8 mouse cellular contexts compared by ENCODE assay signal in genomic region chr11:102244926-102245449, GRCm38 (mm10). TPM values are rescaled to one million over a fixed set of nuclear protein-coding genes. Genes with fewer than 3 reads are reported as not detected.
DNase-seq lines count a peak whose midpoint lies in the region; ATAC-seq lines count a peak whose summit lies in the region.

No protein-coding gene starts in this region.

- DNase-seq in ovary, adult 18-20 months (ENCODE audit: low spot score): peak; percentile 53
- no peak for DNase-seq in ovary, postnatal 10 days (ENCODE audit: low spot score)
- peak; percentile 74 for DNase-seq in c-Kit-positive CD71-negative TER-119-negative erythroid progenitor cells, embryonic 14.5 days (ENCODE audit: low read depth)
- peak; percentile 57 for DNase-seq in hindbrain, embryonic 10.5 days (ENCODE audit: low spot score)
- peak; percentile 72 to 87 for DNase-seq in left cerebral cortex, postnatal 10 days (ENCODE audit: extremely low spot score in 1 of 2, low spot score in 2 of 2)
- DNase-seq in right cerebral cortex, postnatal 36 days (ENCODE audit: low spot score in 2 of 2): peak; percentile 84 to 86

- H3K36me3 ChIP-seq in forebrain, embryonic 16.5 days (ENCODE audit: control insufficient read depth, insufficient read depth): no peaks in the 10 kb centered on the region
- H3K36me3 ChIP-seq in hindbrain, embryonic 10.5 days: no peaks in the 10 kb centered on the region
- H3K36me3 ChIP-seq in megakaryocyte, embryonic 14.5 days (replicated peaks; ENCODE audit: low read length): no peaks in the 10 kb centered on the region

- peaks cover 28% of the 10 kb centered on the region for H3K4me1 ChIP-seq in forebrain, embryonic 16.5 days (replicated peaks; ENCODE audit: control insufficient read depth, insufficient read depth, low read length)
- peaks cover 35% of the 10 kb centered on the region for H3K4me1 ChIP-seq in hindbrain, embryonic 10.5 days (replicated peaks)
- H3K4me1 ChIP-seq in megakaryocyte, embryonic 14.5 days: peaks cover 54% of the 10 kb centered on the region

- H3K27me3 ChIP-seq in forebrain, embryonic 16.5 days (replicated peaks; ENCODE audit: control insufficient read depth, insufficient read depth, low read length): no peaks in the 10 kb centered on the region
- peaks cover 19% of the 10 kb centered on the region for H3K27me3 ChIP-seq in hindbrain, embryonic 10.5 days (ENCODE audit: insufficient read depth, poor library complexity, severe bottlenecking)
- H3K27me3 ChIP-seq in megakaryocyte, embryonic 14.5 days (replicated peaks): no peaks in the 10 kb centered on the region

- peak overlapping the region; percentile 43 for H3K27ac ChIP-seq in forebrain, embryonic 16.5 days (ENCODE audit: low read length)
- H3K27ac ChIP-seq in hindbrain, embryonic 10.5 days: peak overlapping the region; percentile 77

- H3K4me3 ChIP-seq in forebrain, embryonic 16.5 days (replicated peaks; ENCODE audit: low read length): peak overlapping the region; percentile 40
- peak overlapping the region; percentile 52 for H3K4me3 ChIP-seq in hindbrain, embryonic 10.5 days
- peak overlapping the region; percentile 92 for H3K4me3 ChIP-seq in megakaryocyte, embryonic 14.5 days (replicated peaks)

- H3K9ac ChIP-seq in forebrain, embryonic 16.5 days (replicated peaks; ENCODE audit: low read depth, low read length): peak overlapping the region; percentile 49

- peak overlapping the region; percentile 75 for H3K4me2 ChIP-seq in forebrain, embryonic 16.5 days (ENCODE audit: low read length)

- intact Hi-C loops in left cerebral cortex, postnatal 10 days (cut with DNase I): no loop called here

- 0 out of 2 replicates have a peak, but pooled peaks cover 4% of the 10 kb centered on the region for H3K9me3 ChIP-seq in forebrain, embryonic 16.5 days (ENCODE audit: control insufficient read depth, low read length)
- 0 out of 2 replicates have a peak, but pooled peaks cover 3% of the 10 kb centered on the region for H3K9me3 ChIP-seq in hindbrain, embryonic 10.5 days
- peaks cover 3% of the 10 kb centered on the region; the same call in 1 of the 2 replicates for H3K9me3 ChIP-seq in megakaryocyte, embryonic 14.5 days

- peak; percentile 82 for ATAC-seq in forebrain, embryonic 16.5 days

- WGBS in forebrain, embryonic 16.5 days: 0% methylated on average over 32 of the region's 32 CpGs
- 3% methylated on average over 32 of the region's 32 CpGs for WGBS in hindbrain, embryonic 10.5 days

RNA-seq across cellular contexts. Expression of gene BC030867, which starts 3.7 kb away (rescaled TPM):
- polyA plus RNA-seq in forebrain, embryonic 16.5 days (2015; fragmentation: Nextera tagmentation; extraction: Ambion mirVana): 5.4 and 5.5 TPM in 2 replicates
- polyA plus RNA-seq in hindbrain, embryonic 10.5 days (2016; fragmentation: Nextera tagmentation; extraction: Ambion mirVana): 20.9 and 28.3 TPM in 2 replicates
- under 1 TPM; 0.83 to 0.99 TPM for total RNA-seq in left cerebral cortex, postnatal 10 days (2021)
- 2.6 and 4.2 TPM in 2 replicates for polyA plus RNA-seq in megakaryocyte, embryonic 14.5 days (2012; ENCODE audit: insufficient read depth, low replicate concordance)

RNA-seq across cellular contexts. Expression of gene Hdac5, which starts 15.0 kb away (rescaled TPM):
- polyA plus RNA-seq in forebrain, embryonic 16.5 days (2015; fragmentation: Nextera tagmentation; extraction: Ambion mirVana): 124 and 136 TPM in 2 replicates
- polyA plus RNA-seq in hindbrain, embryonic 10.5 days (2016; fragmentation: Nextera tagmentation; extraction: Ambion mirVana): 70.3 and 101 TPM in 2 replicates
- total RNA-seq in left cerebral cortex, postnatal 10 days (2021): 100 to 1,000 TPM; 190 TPM
- 384 and 644 TPM in 2 replicates for polyA plus RNA-seq in megakaryocyte, embryonic 14.5 days (2012; ENCODE audit: insufficient read depth, low replicate concordance)

RNA-seq across cellular contexts. Expression of gene Asb16, which starts 23.6 kb away (rescaled TPM):
- polyA plus RNA-seq in forebrain, embryonic 16.5 days (2015; fragmentation: Nextera tagmentation; extraction: Ambion mirVana): not detected in 2 replicates
- 0.08 TPM in 1 of 2 replicates, not detected in the other for polyA plus RNA-seq in hindbrain, embryonic 10.5 days (2016; fragmentation: Nextera tagmentation; extraction: Ambion mirVana)
- total RNA-seq in left cerebral cortex, postnatal 10 days (2021): under 1 TPM; 0.49 to 0.71 TPM
- polyA plus RNA-seq in megakaryocyte, embryonic 14.5 days (2012; ENCODE audit: insufficient read depth, low replicate concordance): not detected in 2 replicates

RNA-seq across cellular contexts. Expression of gene Tmub2, which starts 39.7 kb away (rescaled TPM):
- 75.8 and 78.7 TPM in 2 replicates for polyA plus RNA-seq in forebrain, embryonic 16.5 days (2015; fragmentation: Nextera tagmentation; extraction: Ambion mirVana)
- 52.3 and 69.6 TPM in 2 replicates for polyA plus RNA-seq in hindbrain, embryonic 10.5 days (2016; fragmentation: Nextera tagmentation; extraction: Ambion mirVana)
- 10 to 100 TPM; 61.2 to 64.4 TPM for total RNA-seq in left cerebral cortex, postnatal 10 days (2021)
- polyA plus RNA-seq in megakaryocyte, embryonic 14.5 days (2012; ENCODE audit: insufficient read depth, low replicate concordance): 46.7 and 48.3 TPM in 2 replicates

RNA-seq across cellular contexts. Expression of gene Atxn7l3, which starts 51.4 kb away (rescaled TPM):
- polyA plus RNA-seq in forebrain, embryonic 16.5 days (2015; fragmentation: Nextera tagmentation; extraction: Ambion mirVana): 28.5 and 29.5 TPM in 2 replicates
- 16.8 and 18.7 TPM in 2 replicates for polyA plus RNA-seq in hindbrain, embryonic 10.5 days (2016; fragmentation: Nextera tagmentation; extraction: Ambion mirVana)
- 100 to 1,000 TPM; 187 TPM for total RNA-seq in left cerebral cortex, postnatal 10 days (2021)
- polyA plus RNA-seq in megakaryocyte, embryonic 14.5 days (2012; ENCODE audit: insufficient read depth, low replicate concordance): 64.8 and 80.0 TPM in 2 replicates

Comparison
In these comparisons a context has a peak if more than half of its experiments do, and no peak if none do; other contexts are left out.
1. H3K4me3 ChIP-seq: peak in every context shown above with its lines; median percentile 92 in megakaryocyte, embryonic 14.5 days; 52 in hindbrain, embryonic 10.5 days; 40 in forebrain, embryonic 16.5 days.